Mouse (Mus musculus) midbrain, embryonic 12.5 days (tissue): ENCODE data around the gene Plpp1. TPM values are rescaled to one million over a fixed set of nuclear protein-coding genes. Genes with fewer than 3 reads are reported as not detected.

Experiments
- ATAC-seq: fragments of 200-750 bp; cut with Nextera tagmentation; 2 replicates; pipeline ENCODE4 v1.8.0; 2017; ENCODE audit warnings: low read depth, moderate TSS enrichment, moderate library complexity; ENCODE audit not compliant: low FRiP score
- H3K27ac ChIP-seq: fragments of 300-500 bp; sonication (generic); replicated peaks from 2 replicates; pipeline ENCODE4 v1.5.1; 2016; ENCODE audit warnings: mild to moderate bottlenecking
- H3K27me3 ChIP-seq: fragments of 300-500 bp; sonication (generic); 2 replicates; pipeline ENCODE4 v1.6.1; 2016; ENCODE audit warnings: mild to moderate bottlenecking
- H3K36me3 ChIP-seq: fragments of 300-500 bp; sonication (generic); 2 replicates; pipeline ENCODE4 v1.6.1; 2016
- H3K4me1 ChIP-seq: fragments of 300-500 bp; sonication (generic); 2 replicates; pipeline ENCODE4 v1.6.1; 2016
- H3K4me2 ChIP-seq: fragments of 300-500 bp; sonication (generic); replicated peaks from 2 replicates; pipeline ENCODE4 v1.6.1; 2016; ENCODE audit warnings: mild to moderate bottlenecking, moderate library complexity
- H3K4me3 ChIP-seq: fragments of 300-500 bp; sonication (generic); 2 replicates; pipeline ENCODE4 v1.5.1; 2016; ENCODE audit warnings: mild to moderate bottlenecking
- H3K9ac ChIP-seq: fragments of 300-500 bp; sonication (generic); replicated peaks from 2 replicates; pipeline ENCODE4 v1.6.1; 2016; ENCODE audit warnings: mild to moderate bottlenecking, moderate library complexity
- H3K9me3 ChIP-seq: fragments of 300-500 bp; sonication (generic); 2 replicates; pipeline ENCODE4 v1.6.1; 2016; ENCODE audit warnings: mild to moderate bottlenecking
- WGBS: fragments of 180-500 bp; shearing (Covaris S2); methylation state at CpG from one replicate; pipeline ENCODE4 v1.1.7; 2016; 5-methylcytosine and 5-hydroxymethylcytosine counted together
- polyA plus RNA-seq: library from polyadenylated mRNA; unstranded; fragments of >200 nt; fragmentation: Nextera tagmentation; extraction: Ambion mirVana; gene quantifications from 2 replicates; pipeline ENCODE4 v1.2.1, GENCODE M21; 2016

The Plpp1 gene
- polyA plus RNA-seq, 1 experiment from 2014 or later = 24.7 TPM

- H3K9me3 ChIP-seq = no peaks in the 10 kb centered on the region; the same call in 1 of the 2 replicates
- no peak overlapping the region for H3K27ac ChIP-seq
- no peak overlapping the region for H3K4me2 ChIP-seq
- no peak overlapping the region for H3K4me3 ChIP-seq
- WGBS = 70% methylated on average over 1 of the region's 1 CpGs
- H3K4me1 ChIP-seq = no peaks in the 10 kb centered on the region
- ATAC-seq = no peak
- H3K27me3 ChIP-seq = no peaks in the 10 kb centered on the region
- H3K36me3 ChIP-seq = no peaks in the 10 kb centered on the region
- H3K9ac ChIP-seq = no peak overlapping the region
Measured at GRCm38 (mm10) chr13:112761787-112762186, 38.8 kb upstream of the Plpp1 start.

GRCm38 (mm10) chr13:112762548-112762947, 38.0 kb upstream of the Plpp1 start:
- Histone ChIP-seq H3K9me3 (peaks cover 6% of the 10 kb centered on the region), H3K9ac (no peak overlapping the region), H3K36me3 (no peaks in the 10 kb centered on the region), H3K4me1 (no peaks in the 10 kb centered on the region), H3K4me3 (no peak overlapping the region), H3K4me2 (no peak overlapping the region), H3K27ac (no peak overlapping the region), H3K27me3 (no peaks in the 10 kb centered on the region)
- ATAC-seq = no peak
- WGBS = 83% methylated on average over 4 of the region's 4 CpGs

- peaks cover 9% of the 10 kb centered on the region for H3K9me3 ChIP-seq
- no peaks in the 10 kb centered on the region for H3K27me3 ChIP-seq
- no peak for ATAC-seq
- 85% methylated on average over 10 of the region's 10 CpGs for WGBS
- no peak overlapping the region for H3K27ac ChIP-seq
- no peaks in the 10 kb centered on the region for H3K4me1 ChIP-seq
- no peak overlapping the region for H3K4me2 ChIP-seq
- H3K36me3 ChIP-seq = no peaks in the 10 kb centered on the region
- no peak overlapping the region for H3K9ac ChIP-seq
- H3K4me3 ChIP-seq = no peak overlapping the region
Measured at GRCm38 (mm10) chr13:112763531-112764091, 37.0 kb upstream of the Plpp1 start.

GRCm38 (mm10) chr13:112764556-112764955, 36.0 kb upstream of the Plpp1 start:
- ATAC-seq = no peak
- Histone ChIP-seq H3K36me3 (no peaks in the 10 kb centered on the region), H3K4me2 (no peak overlapping the region), H3K9me3 (peaks cover 9% of the 10 kb centered on the region), H3K4me1 (no peaks in the 10 kb centered on the region), H3K9ac (no peak overlapping the region), H3K27me3 (no peaks in the 10 kb centered on the region), H3K27ac (no peak overlapping the region), H3K4me3 (no peak overlapping the region)
- WGBS = 88% methylated on average over 5 of the region's 5 CpGs

GRCm38 (mm10) chr13:112765654-112766053, 34.9 kb upstream of the Plpp1 start:
- 89% methylated on average over 3 of the region's 3 CpGs for WGBS
- H3K4me1 ChIP-seq = peaks cover 5% of the 10 kb centered on the region
- H3K27ac ChIP-seq = no peak overlapping the region
- no peaks in the 10 kb centered on the region for H3K36me3 ChIP-seq
- no peak overlapping the region for H3K4me3 ChIP-seq
- no peaks in the 10 kb centered on the region for H3K27me3 ChIP-seq
- no peak overlapping the region for H3K4me2 ChIP-seq
- H3K9me3 ChIP-seq = peaks cover 9% of the 10 kb centered on the region
- H3K9ac ChIP-seq = no peak overlapping the region
- no peak for ATAC-seq

- Histone ChIP-seq H3K27me3 (no peaks in the 10 kb centered on the region), H3K9me3 (peaks cover 9% of the 10 kb centered on the region), H3K4me3 (no peak overlapping the region), H3K36me3 (no peaks in the 10 kb centered on the region), H3K4me2 (no peak overlapping the region), H3K27ac (no peak overlapping the region), H3K4me1 (peaks cover 10% of the 10 kb centered on the region), H3K9ac (no peak overlapping the region)
- 31% methylated on average over 11 of the region's 11 CpGs for WGBS
- peak; percentile 74 for ATAC-seq
Measured at GRCm38 (mm10) chr13:112770528-112771328, 29.9 kb upstream of the Plpp1 start.

- Histone ChIP-seq H3K4me2 (no peak overlapping the region), H3K9ac (no peak overlapping the region), H3K27me3 (no peaks in the 10 kb centered on the region), H3K27ac (no peak overlapping the region), H3K36me3 (no peaks in the 10 kb centered on the region), H3K4me1 (peaks cover 10% of the 10 kb centered on the region), H3K9me3 (peaks cover 9% of the 10 kb centered on the region), H3K4me3 (no peak overlapping the region)
- ATAC-seq = no peak
- WGBS = 49% methylated on average over 15 of the region's 15 CpGs
Measured at GRCm38 (mm10) chr13:112771447-112772208, 29.0 kb upstream of the Plpp1 start.

- Histone ChIP-seq H3K4me3 (no peak overlapping the region), H3K9me3 (peaks cover 6% of the 10 kb centered on the region), H3K27ac (no peak overlapping the region), H3K4me1 (peaks cover 10% of the 10 kb centered on the region), H3K27me3 (no peaks in the 10 kb centered on the region), H3K4me2 (no peak overlapping the region), H3K36me3 (no peaks in the 10 kb centered on the region), H3K9ac (no peak overlapping the region)
- no peak for ATAC-seq
- 71% methylated on average over 11 of the region's 11 CpGs for WGBS
Measured at GRCm38 (mm10) chr13:112772252-112772651, 28.3 kb upstream of the Plpp1 start.

- WGBS = 85% methylated on average over 14 of the region's 14 CpGs
- H3K4me2 ChIP-seq = no peak overlapping the region
- no peak for ATAC-seq
- H3K4me1 ChIP-seq = peaks cover 10% of the 10 kb centered on the region
- H3K9me3 ChIP-seq = peaks cover under 1% of the 10 kb centered on the region
- no peak overlapping the region for H3K4me3 ChIP-seq
- no peak overlapping the region for H3K27ac ChIP-seq
- H3K9ac ChIP-seq = no peak overlapping the region
- H3K27me3 ChIP-seq = no peaks in the 10 kb centered on the region
- H3K36me3 ChIP-seq = no peaks in the 10 kb centered on the region
Measured at GRCm38 (mm10) chr13:112772861-112773260, 27.7 kb upstream of the Plpp1 start.

- no peak overlapping the region for H3K4me2 ChIP-seq
- ATAC-seq = no peak
- no peak overlapping the region for H3K27ac ChIP-seq
- no peak overlapping the region for H3K9ac ChIP-seq
- no peaks in the 10 kb centered on the region for H3K9me3 ChIP-seq
- WGBS = 92% methylated on average over 3 of the region's 3 CpGs
- H3K36me3 ChIP-seq = no peaks in the 10 kb centered on the region
- H3K4me1 ChIP-seq = peaks cover 10% of the 10 kb centered on the region
- H3K4me3 ChIP-seq = no peak overlapping the region
- no peaks in the 10 kb centered on the region for H3K27me3 ChIP-seq
Measured at GRCm38 (mm10) chr13:112773991-112774675, 26.5 kb upstream of the Plpp1 start.

- Histone ChIP-seq H3K4me2 (no peak overlapping the region), H3K27me3 (no peaks in the 10 kb centered on the region), H3K27ac (no peak overlapping the region), H3K9me3 (no peaks in the 10 kb centered on the region), H3K4me3 (no peak overlapping the region), H3K9ac (no peak overlapping the region), H3K4me1 (peaks cover 3% of the 10 kb centered on the region), H3K36me3 (no peaks in the 10 kb centered on the region)
- no peak for ATAC-seq
- 90% methylated on average over 10 of the region's 10 CpGs for WGBS
Measured at GRCm38 (mm10) chr13:112775856-112776255, 24.7 kb upstream of the Plpp1 start.

- Histone ChIP-seq H3K27me3 (no peaks in the 10 kb centered on the region), H3K27ac (no peak overlapping the region), H3K9ac (no peak overlapping the region), H3K9me3 (no peaks in the 10 kb centered on the region), H3K4me2 (no peak overlapping the region), H3K36me3 (no peaks in the 10 kb centered on the region), H3K4me1 (no peaks in the 10 kb centered on the region), H3K4me3 (no peak overlapping the region)
- WGBS = 93% methylated on average over 5 of the region's 5 CpGs
- no peak for ATAC-seq
Measured at GRCm38 (mm10) chr13:112778407-112778806, 22.2 kb upstream of the Plpp1 start.
